Mouse (Mus musculus) c-Kit-negative CD71-positive TER-119-positive erythroid progenitor cells, embryonic 14.5 days (primary cell): ENCODE results near the gene Sall4.
"Not testable (repeated sequence)": the region's sequence is repeated elsewhere in the genome, so short reads cannot be mapped to it uniquely, and the experiment has no call there.

Source experiments
- DNase-seq: peaks from one replicate; pipeline ENCODE4 v3.0.0-alpha.2; 2013; ENCODE audit warnings: low read depth, low spot score

The Sall4 gene

GRCm38 (mm10) chr2:168744406-168744805, 23.3 kb downstream of the Sall4 start:
- not testable (repeated sequence) for DNase-seq

- DNase-seq, result peak; percentile 11
Measured at GRCm38 (mm10) chr2:168742649-168743048, 25.1 kb downstream of the Sall4 start.

GRCm38 (mm10) chr2:168742059-168742627, 25.6 kb downstream of the Sall4 start, which contains the start of gene Atp9a:
TSS of gene Atp9a (minus strand) at chr2:168742409.
- DNase-seq, result no peak

- no peak for DNase-seq
Measured at GRCm38 (mm10) chr2:168741273-168742058, 26.3 kb downstream of the Sall4 start.

GRCm38 (mm10) chr2:168740496-168740895, 27.2 kb downstream of the Sall4 start:
- DNase-seq, result no peak

GRCm38 (mm10) chr2:168738854-168739253, 28.9 kb downstream of the Sall4 start:
- DNase-seq, result no peak

GRCm38 (mm10) chr2:168737878-168738277, 29.9 kb downstream of the Sall4 start:
- no peak for DNase-seq

GRCm38 (mm10) chr2:168734023-168734422, 33.7 kb downstream of the Sall4 start:
- DNase-seq, result no peak

- no peak for DNase-seq
Measured at GRCm38 (mm10) chr2:168731258-168731657, 36.5 kb downstream of the Sall4 start.

GRCm38 (mm10) chr2:168729736-168730135, 38.0 kb downstream of the Sall4 start:
- DNase-seq, result no peak

- no peak for DNase-seq
Measured at GRCm38 (mm10) chr2:168728045-168728444, 39.7 kb downstream of the Sall4 start.

- no peak for DNase-seq
Measured at GRCm38 (mm10) chr2:168726007-168726406, 41.7 kb downstream of the Sall4 start.

- DNase-seq, result no peak
Measured at GRCm38 (mm10) chr2:168721313-168721712, 46.4 kb downstream of the Sall4 start.

- DNase-seq, result no peak
Measured at GRCm38 (mm10) chr2:168719742-168720141, 48.0 kb downstream of the Sall4 start.

GRCm38 (mm10) chr2:168718735-168719134, 49.0 kb downstream of the Sall4 start:
- no peak for DNase-seq

- DNase-seq, result no peak
Measured at GRCm38 (mm10) chr2:168718267-168718666, 49.5 kb downstream of the Sall4 start.

GRCm38 (mm10) chr2:168712199-168713176, 55.3 kb downstream of the Sall4 start:
- no peak for DNase-seq

- DNase-seq, result no peak
Measured at GRCm38 (mm10) chr2:168710979-168711378, 56.8 kb downstream of the Sall4 start.

- no peak for DNase-seq
Measured at GRCm38 (mm10) chr2:168707766-168708165, 60.0 kb downstream of the Sall4 start.

GRCm38 (mm10) chr2:168702266-168702665, 65.5 kb downstream of the Sall4 start:
- DNase-seq, result no peak
